Mouse (Mus musculus) megakaryocyte, embryonic 14.5 days (primary cell): ENCODE data around the gene Mier3.

Experiments used
- FLI1 ChIP-seq: IDR thresholded peaks from 2 replicates; pipeline ENCODE4 v1.6.1; 2012; ENCODE audit warnings: low read length, inconsistent platforms, mixed read lengths
- GATA1 ChIP-seq: IDR thresholded peaks from 3 replicates; pipeline ENCODE4 v1.6.1; 2012; ENCODE audit warnings: mixed read lengths, low read length, inconsistent platforms, borderline replicate concordance

- TF ChIP-seq GATA1, result no peak
- no peak for TF ChIP-seq FLI1
Observed at GRCm38 (mm10) chr13:111745216-111745615, 64.4 kb downstream of the Mier3 start.
